Mouse (Mus musculus) erythroblast, embryonic 14.5 days (primary cell): ENCODE measurements around the gene Wnt3a.

Source experiments
- GATA1 ChIP-seq: IDR thresholded peaks from 2 replicates; pipeline ENCODE4 v1.6.1; 2012; ENCODE audit warnings: low read length, inconsistent platforms, mixed read lengths
- TAL1 ChIP-seq: IDR thresholded peaks from 3 replicates; pipeline ENCODE4 v1.6.1; 2012; ENCODE audit warnings: low read length, inconsistent platforms, mixed read lengths

GRCm38 (mm10) chr11:59219064-59219463 lies 71.5 kb downstream of the Wnt3a start:
- TF ChIP-seq GATA1 (no peak), TAL1 (no peak)
